ENCODE assay signal across 8 mouse cellular contexts in the genomic region with DNA sequence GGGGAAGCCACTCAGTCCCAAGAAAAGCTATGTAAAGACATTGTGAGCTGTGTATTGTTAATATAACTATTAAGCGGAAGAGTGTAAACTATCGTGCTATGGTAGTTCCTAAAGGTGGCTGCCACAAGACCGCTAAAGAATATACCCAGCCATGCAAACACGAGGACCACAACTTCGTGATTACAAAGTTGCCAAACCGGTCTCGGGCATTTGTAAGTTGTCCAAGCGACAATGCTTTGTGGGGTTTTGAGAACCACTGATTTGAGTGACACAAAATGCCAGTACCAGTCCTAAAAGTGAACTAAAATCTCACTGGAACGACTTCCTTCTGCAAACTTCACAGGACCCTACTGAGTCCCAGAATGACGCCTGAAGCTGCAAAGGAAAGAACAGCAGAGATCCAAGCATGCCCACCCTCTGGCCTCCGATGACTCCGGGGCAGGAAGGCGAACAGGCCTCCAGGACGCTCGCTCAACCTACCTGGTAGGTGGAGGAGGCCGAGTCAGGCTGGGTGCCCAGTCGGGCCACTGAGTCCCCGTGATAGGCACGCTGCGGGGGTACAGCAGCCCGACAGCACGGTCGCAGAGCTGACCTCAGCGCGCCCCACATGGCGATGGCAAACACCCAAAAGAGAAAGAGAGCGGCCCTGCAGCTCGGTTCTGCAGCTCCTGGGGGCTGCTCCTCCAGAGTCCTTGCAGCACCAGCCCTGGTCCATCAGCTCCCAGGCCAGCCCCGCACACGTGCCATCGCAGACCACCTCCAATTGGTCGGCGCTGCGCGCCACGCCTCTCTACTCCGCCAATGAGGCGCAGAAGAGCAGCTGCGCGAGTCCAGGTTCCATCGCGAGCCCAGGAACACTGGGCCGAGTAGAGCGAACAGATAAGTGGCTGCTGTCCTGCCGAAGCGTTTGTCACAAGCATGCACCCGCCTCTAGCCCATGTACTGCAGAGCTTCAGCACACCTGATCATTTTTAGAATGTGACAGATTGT. TPM values are rescaled to one million over a fixed set of nuclear protein-coding genes. Genes with fewer than 3 reads are reported as not detected.
DNase-seq lines count a peak whose midpoint lies in the region; ATAC-seq and TF ChIP-seq lines count a peak whose summit lies in the region.

A gene (minus strand): TSS at position 734 of the 990 bp plus-strand sequence.

- peak; percentile 60 to 93; a peak in 3 of 4 replicates for TF ChIP-seq POLR2A in MEL (IDR thresholded peaks at IDR 0.05; ENCODE audit: control insufficient read depth in 1 of 2, insufficient read depth in 1 of 2, low read depth in 1 of 2, low read length in 2 of 2, poor library complexity in 1 of 2)
- TF ChIP-seq POLR2A in cerebellum, adult 2 months (IDR thresholded peaks at IDR 0.05; ENCODE audit: borderline replicate concordance, insufficient read depth, low read length) = peak; percentile 85

- no peaks in the 10 kb centered on the region for H3K27me3 ChIP-seq in MEL (ENCODE audit: control insufficient read depth in 1 of 2, insufficient read depth in 2 of 2, low read length in 2 of 2)
- no peaks in the 10 kb centered on the region for H3K27me3 ChIP-seq in cerebellum, adult 2 months (ENCODE audit: control insufficient read depth, insufficient read depth, low read length)
- no peaks in the 10 kb centered on the region for H3K27me3 ChIP-seq in forebrain, postnatal 0 days (ENCODE audit: insufficient read depth, low read length)
- no peaks in the 10 kb centered on the region for H3K27me3 ChIP-seq in lung, embryonic 15.5 days

- TF ChIP-seq CTCF in MEL (IDR thresholded peaks at IDR 0.05 in 2 of 3, conservative IDR thresholded peaks at IDR 0.05 in 1 of 3; ENCODE audit: control insufficient read depth in 1 of 3, insufficient read depth in 1 of 3, low read depth in 2 of 3, low read length in 3 of 3, poor library complexity in 1 of 3, severe bottlenecking in 1 of 3) = no peak
- no peak for TF ChIP-seq CTCF in cerebellum, adult 2 months (IDR thresholded peaks at IDR 0.05; ENCODE audit: borderline replicate concordance, insufficient read depth, low read depth, low read length)
- 0 out of 2 replicates have a peak, but pooled peaks have one; percentile 2 for TF ChIP-seq CTCF in forebrain, postnatal 0 days (IDR thresholded peaks at IDR 0.05; ENCODE audit: low read depth)

- TF ChIP-seq EP300 in MEL (IDR thresholded peaks at IDR 0.05; ENCODE audit: low read depth in 1 of 2, low read length in 2 of 2) = no peak

- TF ChIP-seq RAD21 in MEL (IDR thresholded peaks at IDR 0.05; ENCODE audit: low read depth, low read length) = no peak

- DNase-seq in MEL (ENCODE audit: low read depth, low spot score) = peak; percentile 97
- DNase-seq in cerebellum, adult 2 months = peak; percentile 82 to 89
- DNase-seq in forebrain, postnatal 0 days = peak; percentile 95
- DNase-seq in heart, postnatal 4 days = peak; percentile 87
- peak; percentile 78 to 80 for DNase-seq in layer of hippocampus, adult 8-10 months (ENCODE audit: low spot score in 2 of 2)
- peak; percentile 81 for DNase-seq in ovary, adult 18-20 months (ENCODE audit: low spot score)
- DNase-seq in thymus, postnatal 0 days (ENCODE audit: low spot score) = peak; percentile 82

- peak within 1 kb of the TSS; percentile 75 for H3K9ac ChIP-seq in MEL (ENCODE audit: control insufficient read depth, low read depth, low read length, poor library complexity, severe bottlenecking)
- peak within 1 kb of the TSS; percentile 85 for H3K9ac ChIP-seq in forebrain, postnatal 0 days
- peak within 1 kb of the TSS; percentile 78 for H3K9ac ChIP-seq in lung, embryonic 15.5 days

- peaks cover 5 to 17% of the 10 kb centered on the region in 2 experiments for H3K4me1 ChIP-seq in MEL (ENCODE audit: control insufficient read depth in 1 of 2, insufficient read depth in 2 of 2, low read length in 2 of 2)
- H3K4me1 ChIP-seq in cerebellum, adult 2 months (ENCODE audit: control insufficient read depth, insufficient read depth, low read length) = peaks cover 8% of the 10 kb centered on the region
- H3K4me1 ChIP-seq in forebrain, postnatal 0 days (ENCODE audit: insufficient read depth) = peaks cover 6% of the 10 kb centered on the region; the same call in 1 of the 2 replicates
- peaks cover 18% of the 10 kb centered on the region for H3K4me1 ChIP-seq in lung, embryonic 15.5 days

- H3K79me2 ChIP-seq in MEL (ENCODE audit: control insufficient read depth, insufficient read depth, low read length, poor library complexity) = no peaks in the 10 kb centered on the region; the same call in 1 of the 2 replicates

- H3K9me3 ChIP-seq in MEL (replicated peaks; ENCODE audit: insufficient read depth, low read length) = no peaks in the 10 kb centered on the region
- no peaks in the 10 kb centered on the region for H3K9me3 ChIP-seq in forebrain, postnatal 0 days (ENCODE audit: low read length)
- no peaks in the 10 kb centered on the region for H3K9me3 ChIP-seq in lung, embryonic 15.5 days

- peak; percentile 100 for ATAC-seq in forebrain, postnatal 0 days
- peak; percentile 100 for ATAC-seq in lung, embryonic 15.5 days (ENCODE audit: borderline replicate concordance, extremely low read depth, low FRiP score, low TSS enrichment)

- peak within 1 kb of the TSS; percentile 94 for H3K4me2 ChIP-seq in forebrain, postnatal 0 days (ENCODE audit: low read depth)
- peak within 1 kb of the TSS; percentile 88 for H3K4me2 ChIP-seq in lung, embryonic 15.5 days

- WGBS in cerebellum, adult 2 months = 2% methylated on average over 47 of the region's 47 CpGs
- 6% methylated on average over 43 of the region's 47 CpGs for WGBS in forebrain, postnatal 0 days
- 3% methylated on average over 42 of the region's 47 CpGs for WGBS in lung, embryonic 15.5 days

- H3K4me3 ChIP-seq in MEL (ENCODE audit: control insufficient read depth in 1 of 2, insufficient read depth in 1 of 2, low read depth in 2 of 2, low read length in 2 of 2) = peak within 1 kb of the TSS; percentile 70 to 75
- peak within 1 kb of the TSS; percentile 82 for H3K4me3 ChIP-seq in cerebellum, adult 2 months (replicated peaks; ENCODE audit: insufficient read depth, low read depth, low read length)
- H3K4me3 ChIP-seq in forebrain, postnatal 0 days (ENCODE audit: low read depth, low read length) = peak within 1 kb of the TSS; percentile 79
- peak within 1 kb of the TSS; percentile 75 for H3K4me3 ChIP-seq in lung, embryonic 15.5 days

- H3K36me3 ChIP-seq in MEL (ENCODE audit: control insufficient read depth in 1 of 2, insufficient read depth in 2 of 2, low read length in 2 of 2) = peaks cover 5 to 14% of the 10 kb centered on the region in 2 experiments
- H3K36me3 ChIP-seq in forebrain, postnatal 0 days (ENCODE audit: insufficient read depth) = peaks cover 5% of the 10 kb centered on the region; the same call in 1 of the 2 replicates
- H3K36me3 ChIP-seq in lung, embryonic 15.5 days = peaks cover 3% of the 10 kb centered on the region; the same call in 1 of the 2 replicates

- peak within 1 kb of the TSS; percentile 63 for H3K27ac ChIP-seq in MEL (ENCODE audit: control insufficient read depth, low read depth, low read length)
- H3K27ac ChIP-seq in cerebellum, adult 2 months (ENCODE audit: insufficient read depth, low read length) = peak within 1 kb of the TSS; percentile 59
- peak within 1 kb of the TSS; percentile 50; the same call in 1 of the 2 replicates for H3K27ac ChIP-seq in forebrain, postnatal 0 days (ENCODE audit: low read depth, low read length)
- H3K27ac ChIP-seq in lung, embryonic 15.5 days = peak within 1 kb of the TSS; percentile 86

TF ChIP-seq in MEL, 35 proteins besides CTCF, POLR2A, EP300 and RAD21 (continues in another document):
- no peak for TF ChIP-seq ETS1 (IDR thresholded peaks at IDR 0.05; ENCODE audit: low read depth, low read length)
- TF ChIP-seq SMC3 (IDR thresholded peaks at IDR 0.05; ENCODE audit: low read depth, low read length) = no peak
- TF ChIP-seq MYC (IDR thresholded peaks at IDR 0.05; ENCODE audit: low read depth, low read length) = peak; percentile 74; the same call in 1 of the 2 replicates
- peak; percentile 78 for TF ChIP-seq NELFE (IDR thresholded peaks at IDR 0.05; ENCODE audit: low read depth, low read length)
- peak; percentile 59 to 88; a peak in 3 of 4 replicates for TF ChIP-seq USF2 (IDR thresholded peaks at IDR 0.05; ENCODE audit: borderline replicate concordance in 1 of 2, insufficient read depth in 1 of 2, low read depth in 1 of 2, low read length in 2 of 2)
- peak; percentile 78 for TF ChIP-seq SIN3A (IDR thresholded peaks at IDR 0.05; ENCODE audit: low read length)
- peak; percentile 82 for TF ChIP-seq POLR2AphosphoS2 (IDR thresholded peaks at IDR 0.05; ENCODE audit: low read length)
- no peak for TF ChIP-seq ZKSCAN1 (IDR thresholded peaks at IDR 0.05; ENCODE audit: low read depth, low read length)
- TF ChIP-seq BHLHE40 (IDR thresholded peaks at IDR 0.05; ENCODE audit: borderline replicate concordance, low read depth, low read length) = peak; percentile 80; the same call in 1 of the 2 replicates
- TF ChIP-seq MAX (IDR thresholded peaks at IDR 0.05; ENCODE audit: low read length) = peak; percentile 93
- TF ChIP-seq HCFC1 (IDR thresholded peaks at IDR 0.05; ENCODE audit: low read depth, low read length) = peak; percentile 74
- peak; percentile 89 for TF ChIP-seq MXI1 (IDR thresholded peaks at IDR 0.05; ENCODE audit: low read depth, low read length)
- TF ChIP-seq NRF1 (IDR thresholded peaks at IDR 0.05; ENCODE audit: insufficient read depth, low read depth, low read length, poor library complexity, severe bottlenecking) = peak; percentile 60
- TF ChIP-seq TCF12 (IDR thresholded peaks at IDR 0.05; ENCODE audit: low read depth, low read length) = no peak; the same call in 1 of the 2 replicates
- peak; percentile 15; the same call in 1 of the 2 replicates for TF ChIP-seq GATA1 (IDR thresholded peaks at IDR 0.05; ENCODE audit: low read depth, low read length)
- TF ChIP-seq TBP (IDR thresholded peaks at IDR 0.05; ENCODE audit: low read depth, low read length) = peak; percentile 93
- TF ChIP-seq CHD2 (IDR thresholded peaks at IDR 0.05; ENCODE audit: low read length) = peak; percentile 87
- peak; percentile 97 for TF ChIP-seq USF1 (IDR thresholded peaks at IDR 0.05; ENCODE audit: low read depth, low read length)

RNA-seq across cellular contexts. Expression of the gene that starts here (rescaled TPM):
- total RNA-seq in MEL (2012; rRNA removed) = 20.5 and 22.6 TPM in 2 replicates
- polyA plus RNA-seq in MEL (2012; ENCODE audit: insufficient read depth in 1 of 2, insufficient read length in 2 of 2, low read depth in 1 of 2, low replicate concordance in 2 of 2, missing spikeins in 1 of 2) = 10 to 100 TPM in 1 of 2 experiments, not detected in 1; 28.7 TPM
- polyA plus RNA-seq in cerebellum, adult 2 months (2012; rRNA removed) = 27.2 and 30.2 TPM in 2 replicates
- 22.8 and 28.0 TPM in 2 replicates for total RNA-seq in forebrain, postnatal 0 days (2014; rRNA removed)
- polyA plus RNA-seq in forebrain, postnatal 0 days (2015; fragmentation: Nextera tagmentation; extraction: Ambion mirVana) = 32.2 and 34.2 TPM in 2 replicates
- total RNA-seq in heart, postnatal 4 days (2021) = 10 to 100 TPM; 26.7 to 29.5 TPM
- total RNA-seq in layer of hippocampus, adult 8-10 months (2022) = 10 to 100 TPM; 27.8 to 37.0 (median 29.8) TPM
- polyA plus RNA-seq in lung, embryonic 15.5 days (2015; fragmentation: Nextera tagmentation; extraction: Ambion mirVana) = 48.0 and 48.9 TPM in 2 replicates
- 16.2 and 18.5 TPM in 2 replicates for polyA plus RNA-seq in thymus, postnatal 0 days (2015; fragmentation: Nextera tagmentation; extraction: Ambion mirVana)

Comparison
In these comparisons a context has a peak if more than half of its experiments do, and no peak if none do; other contexts are left out.
1. Peak in every context shown above with its lines: DNase-seq, ATAC-seq, H3K4me3 ChIP-seq and H3K27ac ChIP-seq.